Mouse (Mus musculus) C2C12 (cell line): ENCODE measurements at regions not wholly inside any gene's neighbourhood (a gene's known extent, or its start where the extent isn't known, plus 50 kb on each side); places are given as distances from the start of the nearest gene placed in this dataset.
A peak's percentile ranks its signal among the peaks of the same experiment; 100 is the strongest.

ENCODE experiments used
- H3K27me3 ChIP-seq: one replicate; pipeline ENCODE4 v1.6.1; 2011; ENCODE audit not compliant: control insufficient read depth, insufficient read depth, insufficient read length
- H3K36me3 ChIP-seq: one replicate; pipeline ENCODE4 v1.6.1; 2011; ENCODE audit not compliant: control insufficient read depth, insufficient read depth
- H3K4me3 ChIP-seq: one replicate; pipeline ENCODE4 v1.5.1; 2011; ENCODE audit warnings: mild to moderate bottlenecking, control low read depth; ENCODE audit not compliant: poor library complexity, insufficient read depth, severe bottlenecking
- H3K79me2 ChIP-seq: one replicate; pipeline ENCODE4 v1.6.1; 2011; ENCODE audit not compliant: control insufficient read depth, insufficient read depth
- H3K79me3 ChIP-seq: one replicate; pipeline ENCODE4 v1.6.1; 2011; ENCODE audit warnings: low read depth, control low read depth
- H3ac ChIP-seq: one replicate; pipeline ENCODE3; 2011; ENCODE audit warnings: low read depth; ENCODE audit not compliant: control insufficient read depth, insufficient read length
- CEBPB ChIP-seq: IDR thresholded peaks from one replicate; pipeline ENCODE4 v1.6.1; 2011; ENCODE audit warnings: low read depth, mild to moderate bottlenecking, control low read depth, moderate library complexity
- CTCF ChIP-seq: IDR thresholded peaks from one replicate; pipeline ENCODE4 v1.5.1; 2011; ENCODE audit not compliant: control insufficient read depth, insufficient read depth, insufficient read length
- FOSL1 ChIP-seq: IDR thresholded peaks from one replicate; pipeline ENCODE4 v1.8.0; 2011; ENCODE audit warnings: mild to moderate bottlenecking, low read length; ENCODE audit not compliant: poor library complexity, insufficient read depth, severe bottlenecking
- MAX ChIP-seq: IDR thresholded peaks from one replicate; pipeline ENCODE4 v1.6.1; 2011; ENCODE audit warnings: mild to moderate bottlenecking, control low read depth
- MYOD1 ChIP-seq: IDR thresholded peaks from one replicate; pipeline ENCODE4 v1.6.1; 2011; ENCODE audit warnings: low read depth; ENCODE audit not compliant: control insufficient read depth, insufficient read length
- MYOG ChIP-seq: IDR thresholded peaks from one replicate; pipeline ENCODE4 v1.6.1; 2011; ENCODE audit not compliant: control insufficient read depth, insufficient read length; ENCODE audit errors: extremely low read depth
- USF1 ChIP-seq: IDR thresholded peaks from one replicate; pipeline ENCODE4 v1.6.1; 2011; ENCODE audit warnings: low read depth, mild to moderate bottlenecking, control low read depth, moderate library complexity

GRCm38 (mm10) chr5:98108394-98108793 is 58.6 kb upstream of the Prdm8 start:
- no peaks in the 10 kb centered on the region for H3K36me3 ChIP-seq
- TF ChIP-seq FOSL1: peak; percentile 27
- TF ChIP-seq CTCF: no peak
- peak; percentile 49 for TF ChIP-seq MAX
- TF ChIP-seq MYOG: no peak
- no peak for TF ChIP-seq USF1
- TF ChIP-seq CEBPB: peak; percentile 25
- TF ChIP-seq MYOD1: peak; percentile 82
- no peaks in the 10 kb centered on the region for H3K79me3 ChIP-seq
- H3K4me3 ChIP-seq: no peak overlapping the region
- no peaks in the 10 kb centered on the region for H3K27me3 ChIP-seq
- H3ac ChIP-seq: no peak overlapping the region
- no peaks in the 10 kb centered on the region for H3K79me2 ChIP-seq

GRCm38 (mm10) chr5:98106261-98106660 is 60.7 kb upstream of the Prdm8 start:
- Histone ChIP-seq H3K4me3 (no peak overlapping the region), H3ac (no peak overlapping the region), H3K79me3 (no peaks in the 10 kb centered on the region), H3K36me3 (no peaks in the 10 kb centered on the region), H3K27me3 (no peaks in the 10 kb centered on the region), H3K79me2 (no peaks in the 10 kb centered on the region)
- no peak for TF ChIP-seq MAX
- no peak for TF ChIP-seq FOSL1
- no peak for TF ChIP-seq CEBPB
- no peak for TF ChIP-seq MYOD1
- no peak for TF ChIP-seq USF1
- no peak for TF ChIP-seq CTCF

GRCm38 (mm10) chr5:98083409-98083808 is 52.6 kb upstream of the Antxr2 start:
- Histone ChIP-seq H3K79me2 (no peaks in the 10 kb centered on the region), H3ac (no peak overlapping the region), H3K36me3 (no peaks in the 10 kb centered on the region), H3K79me3 (no peaks in the 10 kb centered on the region), H3K27me3 (no peaks in the 10 kb centered on the region), H3K4me3 (no peak overlapping the region)
- TF ChIP-seq CTCF (no peak), USF1 (no peak), CEBPB (no peak), MYOD1 (no peak), FOSL1 (no peak), MAX (no peak), MYOG (no peak)

- no peak overlapping the region for H3K4me3 ChIP-seq
- H3K27me3 ChIP-seq: no peaks in the 10 kb centered on the region
- no peak overlapping the region for H3ac ChIP-seq
- no peaks in the 10 kb centered on the region for H3K36me3 ChIP-seq
- TF ChIP-seq CEBPB: no peak
- TF ChIP-seq FOSL1: no peak
- TF ChIP-seq MYOD1: no peak
- TF ChIP-seq CTCF: no peak
- no peak for TF ChIP-seq USF1
- TF ChIP-seq MAX: no peak
- TF ChIP-seq MYOG: no peak
- H3K79me2 ChIP-seq: no peaks in the 10 kb centered on the region
- H3K79me3 ChIP-seq: no peaks in the 10 kb centered on the region
Measured at GRCm38 (mm10) chr5:98081204-98081603, 50.4 kb upstream of the Antxr2 start.
